In genomic region chr2:151742084-151742483, GRCm38 (mm10) we compare ENCODE assay signal across 24 mouse cellular contexts. TPM values are rescaled to one million over a fixed set of nuclear protein-coding genes. Genes with fewer than 3 reads are reported as not detected.
DNase-seq lines count a peak whose midpoint lies in the region; ATAC-seq and TF ChIP-seq lines count a peak whose summit lies in the region.
"Had no signal": no experiment of that assay in that cellular context is flagged by ENCODE, and none has a peak within 500 bp of the region (broad histone marks: within the 10 kb centered on the region; RNA-seq: fewer than 3 reads in every experiment).

No protein-coding gene starts in this region.

- peaks cover 22% of the 10 kb centered on the region for H3K4me1 ChIP-seq in embryonic facial prominence, embryonic 13.5 days
- H3K4me1 ChIP-seq in embryonic facial prominence, embryonic 10.5 days: peaks cover 25% of the 10 kb centered on the region
- peaks cover 75% of the 10 kb centered on the region for H3K4me1 ChIP-seq in erythroblast, embryonic 14.5 days (ENCODE audit: control insufficient read depth)
- peaks cover 54 to 60% of the 10 kb centered on the region in 2 experiments for H3K4me1 ChIP-seq in liver, embryonic 14.5 days (replicated peaks; ENCODE audit: control insufficient read depth in 2 of 2, insufficient read depth in 2 of 2, low read length in 1 of 2)

- ATAC-seq in embryonic facial prominence, embryonic 13.5 days (ENCODE audit: insufficient number of reproducible peaks, insufficient read depth, low FRiP score, low TSS enrichment, low read depth): no peak
- ATAC-seq in liver, embryonic 14.5 days (ENCODE audit: insufficient read depth): no peak

- peaks cover 13% of the 10 kb centered on the region for H3K27me3 ChIP-seq in embryonic facial prominence, embryonic 13.5 days
- peaks cover 14% of the 10 kb centered on the region; the same call in 1 of the 2 replicates for H3K27me3 ChIP-seq in embryonic facial prominence, embryonic 10.5 days (replicated peaks; ENCODE audit: low read depth, poor library complexity, severe bottlenecking)
- peaks cover 5% of the 10 kb centered on the region for H3K27me3 ChIP-seq in erythroblast, embryonic 14.5 days (ENCODE audit: control insufficient read depth)
- no peaks in the 10 kb centered on the region for H3K27me3 ChIP-seq in liver, embryonic 14.5 days (ENCODE audit: control insufficient read depth, insufficient read depth, low read length)

- H3K9ac ChIP-seq in embryonic facial prominence, embryonic 13.5 days: no peak overlapping the region
- H3K9ac ChIP-seq in liver, embryonic 14.5 days (replicated peaks): peak overlapping the region; percentile 27; the same call in 1 of the 2 replicates

- no peak for DNase-seq in embryonic facial prominence, embryonic 10.5 days (ENCODE audit: low spot score)
- peak; percentile 2 for DNase-seq in A20 (ENCODE audit: low read depth, low spot score)
- DNase-seq in liver, embryonic 14.5 days (ENCODE audit: low read depth in 3 of 3, low spot score in 3 of 3): peak in 1 of 3 experiments; percentile 51
- DNase-seq in embryo, embryonic 10.5 days (ENCODE audit: low spot score): no peak
- no peak for DNase-seq in lung, postnatal 4 days
- no peak for DNase-seq in thymus, postnatal 25 days
- DNase-seq: cerebellum, adult 2 months; cerebellum, postnatal 25 days; embryo, embryonic 11 days; forebrain, postnatal 0 days; heart, postnatal 10 days; kidney, adult 18-20 months; layer of hippocampus, adult 9-11 months; lung, embryonic 14.5 days; right cerebral cortex, postnatal 4 days; thymus, postnatal 14 days had no signal

- H3K9me3 ChIP-seq in embryonic facial prominence, embryonic 13.5 days: no peaks in the 10 kb centered on the region
- H3K9me3 ChIP-seq in embryonic facial prominence, embryonic 10.5 days: no peaks in the 10 kb centered on the region
- H3K9me3 ChIP-seq in erythroblast, embryonic 14.5 days (ENCODE audit: control insufficient read depth, low read length): no peaks in the 10 kb centered on the region
- H3K9me3 ChIP-seq in liver, embryonic 14.5 days (ENCODE audit: control insufficient read depth, low read length): no peaks in the 10 kb centered on the region
- H3K9me3 ChIP-seq: embryonic facial prominence, embryonic 15.5 days; heart, embryonic 12.5 days; hindbrain, embryonic 12.5 days; limb, embryonic 13.5 days; midbrain, embryonic 15.5 days had no signal

- 0 out of 2 replicates have a peak, but pooled peaks have one; percentile 21 for TF ChIP-seq EP300 in liver, embryonic 14.5 days (IDR thresholded peaks at IDR 0.05; ENCODE audit: low read depth)

- no peak overlapping the region for H3K4me3 ChIP-seq in embryonic facial prominence, embryonic 13.5 days
- no peak overlapping the region for H3K4me3 ChIP-seq in embryonic facial prominence, embryonic 10.5 days
- H3K4me3 ChIP-seq in erythroblast, embryonic 14.5 days (replicated peaks): peak overlapping the region; percentile 28
- H3K4me3 ChIP-seq in liver, embryonic 14.5 days (ENCODE audit: insufficient read depth in 1 of 2, low read depth in 2 of 2, low read length in 2 of 2): no peak overlapping the region

- 98% methylated on average over 1 of the region's 1 CpGs for WGBS in embryonic facial prominence, embryonic 13.5 days
- WGBS in embryonic facial prominence, embryonic 10.5 days: 95% methylated on average over 1 of the region's 1 CpGs
- 55% methylated on average over 1 of the region's 1 CpGs for WGBS in liver, embryonic 14.5 days (ENCODE audit: insufficient replicate concordance)

- TF ChIP-seq CTCF in liver, embryonic 14.5 days (IDR thresholded peaks at IDR 0.05; ENCODE audit: low read depth): no peak

- no peaks in the 10 kb centered on the region for H3K36me3 ChIP-seq in embryonic facial prominence, embryonic 13.5 days
- H3K36me3 ChIP-seq in embryonic facial prominence, embryonic 10.5 days (replicated peaks): no peaks in the 10 kb centered on the region
- peaks cover 28% of the 10 kb centered on the region for H3K36me3 ChIP-seq in erythroblast, embryonic 14.5 days (ENCODE audit: control insufficient read depth)
- H3K36me3 ChIP-seq in liver, embryonic 14.5 days (replicated peaks; ENCODE audit: control insufficient read depth, insufficient read depth, low read depth): no peaks in the 10 kb centered on the region
- H3K36me3 ChIP-seq: embryonic facial prominence, embryonic 15.5 days; heart, embryonic 12.5 days; hindbrain, embryonic 12.5 days; limb, embryonic 13.5 days; midbrain, embryonic 15.5 days had no signal

- H3K4me2 ChIP-seq in embryonic facial prominence, embryonic 13.5 days: 0 out of 2 replicates have a peak overlapping the region, but pooled peaks have one; percentile 85
- H3K4me2 ChIP-seq in liver, embryonic 14.5 days (ENCODE audit: low read depth): peak overlapping the region; percentile 79

- H3K27ac ChIP-seq in embryonic facial prominence, embryonic 13.5 days: no peak overlapping the region
- H3K27ac ChIP-seq in embryonic facial prominence, embryonic 10.5 days (replicated peaks): no peak overlapping the region
- peak overlapping the region; percentile 96 for H3K27ac ChIP-seq in liver, embryonic 14.5 days
- H3K27ac ChIP-seq: embryonic facial prominence, embryonic 15.5 days; limb, embryonic 13.5 days had no signal

RNA-seq across cellular contexts. Expression of gene Psmf1, which starts 1.9 kb away (rescaled TPM):
- polyA plus RNA-seq in embryonic facial prominence, embryonic 13.5 days (2015; fragmentation: Nextera tagmentation; extraction: Ambion mirVana): 40.9 and 46.3 TPM in 2 replicates
- polyA plus RNA-seq in embryonic facial prominence, embryonic 10.5 days (2016; fragmentation: Nextera tagmentation; extraction: Ambion mirVana): 53.7 and 58.9 TPM in 2 replicates
- 5.2 and 15.3 TPM in 2 replicates for polyA plus RNA-seq in erythroblast, embryonic 14.5 days (2012)
- polyA plus RNA-seq in liver, embryonic 14.5 days (2012; rRNA removed): 23.9 and 27.4 TPM in 2 replicates
- polyA plus RNA-seq in liver, embryonic 14.5 days (2014; fragmentation: Nextera tagmentation; extraction: Ambion mirVana): 46.2 and 51.4 TPM in 2 replicates

RNA-seq across cellular contexts. Expression of gene Tmem74b, which starts 40.3 kb away (rescaled TPM):
- polyA plus RNA-seq in embryonic facial prominence, embryonic 13.5 days (2015; fragmentation: Nextera tagmentation; extraction: Ambion mirVana): 3.1 and 4.3 TPM in 2 replicates
- polyA plus RNA-seq in embryonic facial prominence, embryonic 10.5 days (2016; fragmentation: Nextera tagmentation; extraction: Ambion mirVana): 2.3 and 3.1 TPM in 2 replicates
- polyA plus RNA-seq in erythroblast, embryonic 14.5 days (2012): not detected in 2 replicates
- polyA plus RNA-seq in liver, embryonic 14.5 days (2012; rRNA removed): 0.02 TPM in 1 of 2 replicates, not detected in the other
- 0.06 TPM in 1 of 2 replicates, not detected in the other for polyA plus RNA-seq in liver, embryonic 14.5 days (2014; fragmentation: Nextera tagmentation; extraction: Ambion mirVana)
- polyA plus RNA-seq: inflammation-experienced regulatory T-cells, adult 6 months had no signal
